Mouse (Mus musculus) lung, adult 2 months (tissue): Measurements from ENCODE around the gene Dnah8. TPM values are rescaled to one million over a fixed set of nuclear protein-coding genes. Genes with fewer than 3 reads are reported as not detected.

Experiments used
- DNase-seq: peaks from one replicate; pipeline ENCODE4 v3.0.0; 2022
- H3K4me1 ChIP-seq: fragments of 200-500 bp; 2 replicates; pipeline ENCODE4 v1.6.1; 2011; ENCODE audit warnings: low read length; ENCODE audit not compliant: control insufficient read depth, insufficient read depth
- H3K4me3 ChIP-seq: fragments of 200-500 bp; replicated peaks from 2 replicates; pipeline ENCODE3; 2011; ENCODE audit warnings: low read depth, mild to moderate bottlenecking, control low read depth, low read length; ENCODE audit errors: extremely low read depth
- CTCF ChIP-seq: fragments of 200-500 bp; IDR thresholded peaks from 2 replicates; pipeline ENCODE4 v1.5.1; 2011; ENCODE audit warnings: mild to moderate bottlenecking, low read length, control low read depth; ENCODE audit not compliant: insufficient read depth
- POLR2A ChIP-seq: fragments of 200-500 bp; IDR thresholded peaks from 2 replicates; pipeline ENCODE4 v1.6.1; 2011; ENCODE audit warnings: low read depth, mild to moderate bottlenecking, control low read depth, low read length, borderline replicate concordance; ENCODE audit errors: extremely low read depth
- WGBS: fragments of 180-500 bp; shearing (Covaris S2); methylation state at CpG from one replicate; pipeline ENCODE4 v1.1.7; 2018; 5-methylcytosine and 5-hydroxymethylcytosine counted together
- polyA plus RNA-seq: library from polyadenylated mRNA; depleted of rRNA; stranded (reverse); fragments of >200 nt; gene quantifications from 2 replicates; pipeline ENCODE4 v1.2.3, GENCODE M21; 2012

Dnah8 gene
- polyA plus RNA-seq, 1 experiment: 12.0 TPM

DNA sequence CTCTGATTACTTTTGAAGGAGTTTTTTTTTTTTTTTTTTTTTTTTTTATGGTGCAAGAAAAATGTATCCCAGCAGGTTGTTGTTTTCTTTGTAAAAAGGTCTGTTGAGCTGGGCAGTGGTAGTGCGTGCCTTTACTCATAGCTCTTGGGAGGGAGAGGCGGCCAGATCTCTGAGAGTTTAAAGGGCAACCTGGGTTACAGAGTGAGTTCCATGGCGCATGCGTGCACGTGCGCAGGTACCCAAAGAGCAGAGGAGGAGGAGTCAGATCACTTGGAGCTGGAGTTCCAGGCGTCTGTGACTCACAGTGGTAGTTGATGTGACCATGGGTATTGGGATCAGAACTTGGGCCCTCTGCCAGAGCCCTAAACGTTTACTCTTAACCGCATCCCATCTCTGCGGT, 54.4 kb downstream of the Dnah8 start:
- WGBS: 88% methylated on average over 10 of the region's 10 CpGs
- no peak for DNase-seq
- Histone ChIP-seq H3K4me1 (no peaks in the 10 kb centered on the region), H3K4me3 (no peak overlapping the region)
- TF ChIP-seq POLR2A (no peak), CTCF (no peak)

DNA sequence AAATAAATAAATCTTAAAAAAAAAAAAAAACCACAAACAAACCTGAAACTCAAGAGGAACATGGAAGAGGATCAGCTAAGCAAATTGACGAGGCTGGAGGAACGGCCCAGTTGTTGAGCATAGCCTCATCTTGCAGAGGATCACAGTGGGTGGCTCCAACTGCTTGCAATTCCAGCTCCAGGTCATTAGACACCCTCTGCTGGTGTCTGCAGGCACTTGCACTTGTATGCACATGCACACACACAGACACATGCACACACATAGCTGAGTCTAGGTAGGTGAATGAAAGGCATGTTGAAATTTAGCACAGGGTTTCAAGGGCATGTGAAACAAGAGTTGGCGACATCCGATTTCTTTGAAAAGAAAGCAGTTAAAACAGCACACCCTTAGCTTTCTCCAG, 55.5 kb downstream of the Dnah8 start:
- 92% methylated on average over 4 of the region's 4 CpGs for WGBS
- TF ChIP-seq POLR2A: no peak
- TF ChIP-seq CTCF: no peak
- DNase-seq: no peak
- no peaks in the 10 kb centered on the region for H3K4me1 ChIP-seq
- no peak overlapping the region for H3K4me3 ChIP-seq

DNA sequence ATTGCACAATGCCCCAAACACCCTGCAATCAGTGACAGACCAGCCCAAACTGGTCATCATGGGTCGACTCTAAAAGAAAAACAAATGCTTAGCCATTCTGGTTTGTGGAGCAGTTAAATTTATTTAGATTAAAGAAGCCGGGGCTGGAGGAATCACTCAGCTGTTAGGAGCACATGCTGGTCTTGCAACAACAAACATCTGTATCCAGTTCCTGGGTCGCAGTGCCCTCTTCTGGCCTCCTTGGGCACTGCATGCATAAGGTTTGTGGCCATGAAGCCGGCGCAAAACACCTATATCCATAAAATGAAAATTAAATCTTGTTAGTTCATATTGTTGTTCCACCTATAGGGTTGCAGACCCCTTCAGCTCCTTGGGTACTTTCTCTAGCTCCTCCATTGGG, 57.5 kb downstream of the Dnah8 start:
- Histone ChIP-seq H3K4me1 (no peaks in the 10 kb centered on the region), H3K4me3 (no peak overlapping the region)
- peak; percentile 71 for DNase-seq
- 19% methylated on average over 5 of the region's 5 CpGs for WGBS
- TF ChIP-seq CTCF (peak; percentile 89), POLR2A (no peak)

- TF ChIP-seq CTCF (no peak), POLR2A (no peak)
- Histone ChIP-seq H3K4me1 (no peaks in the 10 kb centered on the region), H3K4me3 (no peak overlapping the region)
- no peak for DNase-seq
- WGBS: 78% methylated on average over 8 of the region's 8 CpGs
Observed at GRCm38 (mm10) chr17:30690181-30690580, 66.0 kb downstream of the Dnah8 start.

- no peak for DNase-seq
- H3K4me1 ChIP-seq: no peaks in the 10 kb centered on the region
- WGBS: 68% methylated on average over 2 of the region's 2 CpGs
- H3K4me3 ChIP-seq: no peak overlapping the region
- TF ChIP-seq POLR2A (no peak), CTCF (no peak)
Observed at GRCm38 (mm10) chr17:30691481-30691880, 67.3 kb downstream of the Dnah8 start.

DNA sequence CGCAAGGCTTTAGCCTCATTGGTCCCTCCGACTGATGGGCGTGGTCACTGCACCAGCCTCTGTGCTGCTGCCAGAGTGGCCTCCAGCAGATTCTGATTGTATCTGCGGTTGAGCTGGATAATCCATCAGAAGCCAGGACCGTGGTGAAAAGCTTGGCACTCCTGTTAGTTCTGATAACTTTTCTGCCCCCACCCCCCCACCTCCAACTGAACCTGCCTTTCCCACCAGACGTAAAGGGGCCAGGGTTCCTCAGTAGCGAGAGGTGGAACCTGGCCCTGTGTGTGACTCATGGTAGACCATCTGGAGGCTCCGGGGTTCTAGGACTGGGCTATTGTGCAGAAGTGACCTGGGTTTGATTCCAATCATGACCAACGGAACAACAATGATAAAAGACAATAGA, 70.1 kb downstream of the Dnah8 start:
- Histone ChIP-seq H3K4me1 (no peaks in the 10 kb centered on the region), H3K4me3 (no peak overlapping the region)
- whole genome bisulfite sequencing: 82% methylated on average over 9 of the region's 9 CpGs
- no peak for DNase-seq
- TF ChIP-seq POLR2A: no peak
- TF ChIP-seq CTCF: no peak

GRCm38 (mm10) chr17:30714732-30715131, 90.6 kb downstream of the Dnah8 start:
- TF ChIP-seq POLR2A (no peak), CTCF (peak; percentile 27; the same call in 1 of the 2 replicates)
- Histone ChIP-seq H3K4me1 (no peaks in the 10 kb centered on the region), H3K4me3 (no peak overlapping the region)
- DNase-seq: no peak
- 76% methylated on average over 3 of the region's 3 CpGs for WGBS

DNA sequence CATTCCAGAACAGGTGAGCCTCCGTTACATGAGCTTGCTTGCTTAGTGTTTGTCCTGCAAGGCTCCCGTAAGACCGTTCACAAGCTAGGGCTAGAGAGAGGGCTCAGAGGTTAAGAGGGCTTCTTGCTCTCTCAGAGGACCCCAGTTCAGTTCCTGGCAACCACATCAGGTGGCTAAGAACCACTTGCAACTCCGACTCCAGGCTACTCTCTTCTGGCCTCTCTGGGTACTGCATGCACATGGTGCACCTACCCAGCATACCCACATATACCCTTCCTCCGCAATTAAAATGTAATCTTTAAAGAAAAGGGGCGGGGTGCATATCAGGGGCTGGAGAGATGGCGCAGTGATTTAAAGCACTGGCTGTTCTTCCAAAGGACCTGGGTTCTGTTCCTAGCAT, 94.0 kb downstream of the Dnah8 start:
- no peak overlapping the region for H3K4me3 ChIP-seq
- DNase-seq: no peak
- no peaks in the 10 kb centered on the region for H3K4me1 ChIP-seq
- WGBS: 93% methylated on average over 7 of the region's 7 CpGs
- no peak for TF ChIP-seq POLR2A

- TF ChIP-seq CTCF (no peak), POLR2A (no peak)
- Histone ChIP-seq H3K4me1 (no peaks in the 10 kb centered on the region), H3K4me3 (no peak overlapping the region)
- DNase-seq: no peak
- WGBS: 90% methylated on average over 5 of the region's 5 CpGs
Observed at GRCm38 (mm10) chr17:30719031-30719430, 94.9 kb downstream of the Dnah8 start.

GRCm38 (mm10) chr17:30727788-30728187, 103.6 kb downstream of the Dnah8 start:
- H3K4me3 ChIP-seq: no peak overlapping the region
- 69% methylated on average over 4 of the region's 4 CpGs for WGBS
- DNase-seq: no peak
- no peaks in the 10 kb centered on the region for H3K4me1 ChIP-seq
- no peak for TF ChIP-seq POLR2A
- peak; percentile 28; the same call in 1 of the 2 replicates for TF ChIP-seq CTCF
